Mouse (Mus musculus) urinary bladder, postnatal 36 days (tissue): Measurements from ENCODE around the gene Nt5c3b.

Experiments used
- DNase-seq, 2 experiments: peaks; one replicate each; pipeline ENCODE4 v3.0.0; 2022; ENCODE audit warnings: low spot score in 2 of 2, mixed read lengths in 1 of 2

Nt5c3b gene

DNA sequence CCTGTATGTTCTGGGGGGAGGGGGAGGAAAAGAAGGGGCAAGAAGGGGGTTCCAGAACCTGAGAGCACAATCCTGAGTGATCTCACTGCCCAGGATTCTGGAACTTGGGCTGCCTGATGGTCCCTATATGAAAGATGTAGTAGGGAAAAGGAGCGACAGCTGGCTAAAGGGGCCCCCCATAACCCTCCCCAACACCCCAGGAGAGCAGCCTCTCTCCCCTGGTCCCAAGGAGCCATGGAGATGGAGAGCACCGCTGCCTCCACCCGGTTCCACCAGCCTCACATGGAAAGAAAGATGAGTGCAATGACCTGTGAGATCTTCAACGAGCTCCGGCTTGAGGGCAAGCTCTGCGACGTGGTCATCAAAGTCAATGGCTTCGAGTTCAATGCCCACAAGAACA is at the start of gene Nt5c3b, which contains the start of gene Klhl10:
Nt5c3b (minus strand) TSS at position 12 of the 400 bp plus-strand sequence.
Klhl10 (plus strand) TSS at position 121 of the 400 bp plus-strand sequence.
- DNase-seq: no peak

DNA sequence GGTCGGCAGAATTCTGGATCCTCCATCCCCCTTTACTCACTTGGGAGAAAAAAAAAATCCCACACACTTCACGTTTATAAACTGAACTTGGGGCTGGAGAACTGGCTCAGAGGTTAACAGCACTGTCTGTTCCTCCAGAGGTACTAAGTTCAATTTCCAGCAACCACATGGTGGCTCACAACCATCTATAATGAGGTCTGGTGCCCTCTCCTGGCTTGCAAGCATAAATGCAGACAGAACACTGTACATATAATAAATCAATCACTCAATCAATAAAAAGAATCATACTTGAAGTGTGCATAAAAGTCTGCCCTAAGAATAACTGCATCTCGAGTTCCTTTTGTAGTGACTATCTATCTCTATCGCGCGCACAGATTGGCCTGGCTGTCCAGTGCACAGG is 49.3 kb upstream of the Nt5c3b start:
- DNase-seq: no peak

DNA sequence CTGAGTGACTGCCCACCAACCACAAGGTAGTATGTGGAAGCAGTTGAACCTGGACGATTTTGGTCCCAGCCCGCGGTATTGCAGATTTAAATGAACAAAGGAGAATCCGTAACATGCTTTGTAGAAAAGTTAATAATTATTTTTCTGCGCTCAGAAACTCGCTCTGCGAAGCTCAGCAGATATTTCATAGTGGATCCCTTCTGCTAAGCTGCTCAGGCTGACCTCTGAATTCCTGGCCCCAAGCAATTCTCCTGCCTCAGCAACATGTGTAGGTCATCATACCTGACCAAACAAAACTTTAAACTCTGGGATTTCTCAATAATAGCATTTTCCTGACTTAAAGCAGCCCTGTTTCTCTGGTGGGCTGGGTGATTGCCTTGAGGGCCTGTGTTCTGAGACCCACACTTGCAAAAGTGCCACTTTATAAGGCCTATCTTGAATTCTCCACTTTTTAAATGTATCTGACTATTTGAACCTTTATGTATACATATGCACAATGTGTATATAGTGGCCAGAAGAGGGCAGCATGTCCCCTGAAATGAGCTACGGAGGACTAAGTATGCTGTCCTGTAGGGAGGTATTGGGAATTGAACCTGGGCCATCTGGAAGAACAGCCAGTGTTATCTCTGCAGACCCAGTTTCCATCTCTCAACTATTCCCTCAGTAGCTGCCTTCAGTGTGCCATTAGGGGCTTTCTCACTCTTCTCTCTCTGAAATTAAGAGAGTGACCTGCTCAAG is 44.4 kb upstream of the Nt5c3b start:
- no peak for DNase-seq

DNA sequence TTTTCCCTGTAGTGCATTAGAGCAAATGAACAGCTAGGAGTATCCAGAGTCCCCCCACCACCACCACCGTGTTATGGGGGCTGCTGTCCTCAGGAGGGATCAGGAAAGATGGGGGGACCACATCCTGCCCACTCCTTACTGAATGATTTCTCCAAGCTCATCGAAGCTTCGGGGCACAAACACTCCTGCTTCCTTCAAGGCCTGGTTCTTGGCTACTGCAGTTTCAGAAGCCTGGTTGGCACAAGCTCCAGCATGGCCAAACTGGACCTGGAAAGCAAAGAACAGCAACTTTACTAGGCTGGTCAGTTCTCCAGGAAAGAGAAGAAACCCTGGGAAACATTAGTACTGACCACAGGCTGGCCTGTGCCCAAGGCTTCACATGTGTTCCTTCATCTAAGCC is 42.9 kb upstream of the Nt5c3b start:
- DNase-seq: no peak

DNA sequence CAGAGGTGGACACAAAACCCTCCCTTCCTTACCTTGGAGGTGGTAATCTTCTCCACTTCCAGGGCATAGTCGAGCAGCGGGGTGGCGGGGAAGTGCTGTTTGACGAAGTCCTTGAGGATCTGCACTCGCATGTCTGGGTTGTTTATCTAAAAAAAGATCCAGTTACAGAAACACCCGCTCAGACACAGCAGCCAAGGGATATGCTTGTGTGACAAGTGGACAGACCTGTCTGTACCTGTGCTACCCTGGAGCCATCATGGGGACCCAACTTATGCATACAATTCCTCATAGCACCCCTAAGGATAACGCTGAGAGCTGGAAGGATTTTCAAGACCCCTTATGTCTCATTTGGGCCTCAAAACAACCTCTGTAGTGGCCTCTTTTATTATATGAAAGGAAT is 37.5 kb upstream of the Nt5c3b start:
- peak; percentile 12 to 15 for DNase-seq

DNA sequence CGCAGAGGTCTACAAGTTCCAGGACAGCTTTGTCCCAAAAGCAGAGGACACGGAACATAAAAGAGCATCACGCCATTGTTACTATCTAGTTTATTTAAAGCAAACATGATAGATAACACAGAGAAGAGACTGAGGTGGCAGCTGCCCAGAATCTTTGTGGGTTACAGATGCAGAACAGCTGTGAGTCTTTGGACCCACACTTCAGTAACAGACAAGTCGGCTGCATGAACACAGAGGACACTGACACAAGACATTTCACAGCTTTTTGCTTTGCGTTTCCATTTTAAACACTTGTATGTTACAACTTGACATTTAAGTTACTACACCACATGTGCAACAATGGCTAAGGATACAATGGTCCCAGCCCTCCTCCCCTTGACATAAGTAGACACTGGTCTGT is 34.7 kb upstream of the Nt5c3b start:
- DNase-seq: no peak

DNA sequence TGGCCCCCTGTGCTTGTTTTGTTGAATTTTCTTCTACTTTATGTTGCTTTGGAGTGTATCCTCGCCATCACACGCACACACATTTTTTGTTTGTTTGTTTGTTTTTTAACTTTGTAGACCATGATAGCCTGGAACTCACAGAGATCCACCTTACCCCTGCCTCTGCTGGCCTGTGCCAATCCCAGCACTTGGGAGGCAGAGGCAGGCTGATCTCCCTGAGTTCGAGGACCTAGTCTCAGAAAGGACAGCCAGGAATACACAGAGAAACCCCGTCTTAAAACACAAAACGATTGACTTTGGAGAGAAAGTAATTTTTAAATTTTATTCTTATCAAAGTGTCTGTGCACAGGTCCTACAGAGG is 31.3 kb upstream of the Nt5c3b start:
- no peak for DNase-seq

DNA sequence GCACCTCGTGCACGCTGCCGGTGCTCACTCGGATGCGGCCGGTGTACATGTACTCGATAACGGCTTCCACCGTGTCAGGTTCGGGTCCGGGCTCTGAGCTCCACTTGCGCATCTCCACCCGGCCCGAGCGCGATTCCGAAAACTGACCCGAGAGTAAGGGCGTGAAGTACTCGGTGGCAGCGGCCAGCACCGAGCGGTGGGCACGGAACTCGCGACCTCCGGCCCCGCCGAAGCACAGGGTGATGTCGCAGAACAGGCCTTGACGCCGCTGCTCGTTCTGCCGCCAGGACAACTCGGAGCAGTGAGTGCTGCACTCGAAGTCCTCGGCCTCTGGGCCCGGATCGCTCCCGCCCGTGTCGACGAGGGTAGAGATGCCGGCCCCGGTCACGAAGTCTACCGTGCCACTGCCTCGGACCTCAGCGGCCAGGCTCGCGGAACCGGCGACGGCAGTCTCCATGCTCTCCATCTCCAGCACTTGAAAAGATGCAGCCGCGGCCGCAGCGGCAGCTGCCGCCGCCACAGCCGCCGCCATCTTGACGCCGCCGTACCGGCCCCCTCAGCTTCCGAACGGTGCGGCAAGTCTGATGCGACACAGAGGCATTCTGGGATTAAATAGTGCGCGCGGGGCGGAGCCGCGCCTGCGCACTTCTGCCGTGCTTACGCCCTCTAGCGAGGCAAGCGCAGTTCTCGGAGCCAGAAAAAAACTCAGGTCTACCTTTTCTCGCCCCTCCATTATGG is 30.8 kb upstream of the Nt5c3b start, which contains the start of gene Klhl11:
Klhl11 (minus strand) TSS at position 545 of the 738 bp plus-strand sequence.
- peak; percentile 86 to 91 for DNase-seq

DNA sequence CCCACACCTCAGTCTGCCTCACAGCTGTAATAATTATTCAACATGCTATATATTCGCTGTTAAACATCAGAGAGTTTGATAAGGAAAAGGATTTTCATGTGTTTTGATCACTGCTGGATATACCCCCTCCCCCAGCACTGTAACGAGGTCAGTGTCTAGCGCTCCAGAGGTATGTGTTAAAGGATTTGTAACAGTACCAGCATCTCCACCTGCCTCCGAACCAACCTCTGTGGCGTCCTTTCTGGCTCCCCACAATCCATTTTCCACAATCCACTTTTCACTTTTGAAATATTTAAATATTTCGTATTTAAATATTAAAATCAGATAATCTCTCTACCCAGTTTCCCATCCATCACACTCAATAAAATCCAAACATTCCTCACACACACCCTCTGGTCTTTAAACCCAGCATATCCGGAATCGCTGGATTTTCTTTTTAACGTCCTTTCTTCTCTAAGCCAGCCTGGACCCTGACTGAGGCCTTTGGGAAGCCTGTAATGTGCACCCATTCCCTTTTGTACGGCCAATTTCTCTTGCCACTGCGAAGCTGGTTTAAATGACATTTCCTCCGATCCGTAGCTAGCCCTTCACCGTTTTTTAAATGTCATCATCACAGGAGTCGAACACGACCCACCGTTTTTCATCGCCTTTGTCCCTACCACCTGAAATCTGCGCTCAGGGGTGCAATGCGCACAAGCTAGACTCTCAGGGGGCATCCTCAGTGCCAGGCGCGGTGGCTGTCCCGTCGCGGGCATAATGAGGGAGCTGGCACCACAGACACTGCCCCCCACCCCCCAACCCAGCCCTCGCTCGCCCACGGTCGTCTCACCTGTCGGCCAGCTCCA is 30.0 kb upstream of the Nt5c3b start:
- DNase-seq: no peak

DNA sequence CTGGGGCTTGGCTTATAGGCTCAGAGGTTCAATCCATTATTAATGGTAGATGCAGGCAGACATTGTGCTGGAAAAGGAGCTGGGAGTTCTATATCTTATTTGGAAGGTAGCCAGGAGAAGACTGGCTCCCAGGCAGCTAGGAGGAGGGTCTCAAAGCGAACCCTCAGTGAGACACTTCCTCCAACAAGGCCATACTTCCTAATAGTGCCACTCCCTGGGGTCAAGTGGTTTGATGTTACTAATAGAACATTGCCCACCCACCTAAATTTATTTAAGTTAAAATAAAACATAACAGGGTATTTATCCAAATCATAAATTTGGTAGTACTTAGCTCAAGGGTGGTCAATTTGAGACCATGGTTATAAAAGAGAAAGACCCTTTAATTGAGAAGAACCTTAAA is 24.2 kb upstream of the Nt5c3b start:
- no peak for DNase-seq

DNA sequence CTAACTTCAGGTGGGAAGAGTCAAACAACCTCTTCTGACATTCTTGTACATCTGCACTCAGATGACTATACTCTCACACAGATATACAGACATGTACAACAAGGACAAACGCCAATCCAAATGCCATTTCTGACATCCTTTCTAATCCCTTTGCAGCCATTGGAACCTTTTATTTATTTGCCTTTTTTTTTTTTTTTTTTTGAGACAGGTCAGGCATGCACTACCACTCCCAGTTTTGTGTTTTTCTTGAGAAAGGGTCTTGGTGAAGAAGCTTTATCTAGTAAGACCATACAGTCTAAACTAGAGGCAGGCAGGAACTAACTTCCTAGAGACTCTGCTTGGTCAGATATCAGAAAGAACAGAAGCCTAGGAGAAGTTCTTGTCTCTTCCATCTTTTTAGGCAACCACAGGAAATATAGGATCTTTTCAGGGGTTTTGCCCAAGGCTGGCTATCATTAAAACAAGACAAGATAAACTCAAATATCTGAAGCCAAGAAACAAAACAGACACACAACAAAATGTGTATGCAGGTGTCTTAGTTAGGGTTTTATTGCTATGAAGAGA is 23.7 kb upstream of the Nt5c3b start:
- no peak for DNase-seq

DNA sequence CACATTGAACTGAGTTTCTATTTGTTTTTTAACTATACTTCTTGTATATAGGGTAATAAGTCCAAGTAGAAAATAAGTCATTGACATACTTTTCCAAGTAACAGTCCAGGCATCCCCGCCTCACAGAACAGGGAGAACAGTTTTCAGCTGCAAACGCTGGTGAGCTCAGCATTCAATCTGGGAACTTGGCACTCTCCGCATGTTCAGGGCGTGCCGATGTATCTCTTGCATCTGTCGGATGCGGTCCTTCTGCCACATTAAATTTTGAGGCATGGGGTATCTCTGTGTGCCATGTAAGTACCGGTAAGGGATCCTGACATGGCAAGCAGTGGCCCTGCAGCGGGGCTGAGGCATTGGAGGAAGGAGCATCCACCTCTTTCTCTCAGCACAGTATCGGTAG is 21.1 kb upstream of the Nt5c3b start:
- DNase-seq: no peak

DNA sequence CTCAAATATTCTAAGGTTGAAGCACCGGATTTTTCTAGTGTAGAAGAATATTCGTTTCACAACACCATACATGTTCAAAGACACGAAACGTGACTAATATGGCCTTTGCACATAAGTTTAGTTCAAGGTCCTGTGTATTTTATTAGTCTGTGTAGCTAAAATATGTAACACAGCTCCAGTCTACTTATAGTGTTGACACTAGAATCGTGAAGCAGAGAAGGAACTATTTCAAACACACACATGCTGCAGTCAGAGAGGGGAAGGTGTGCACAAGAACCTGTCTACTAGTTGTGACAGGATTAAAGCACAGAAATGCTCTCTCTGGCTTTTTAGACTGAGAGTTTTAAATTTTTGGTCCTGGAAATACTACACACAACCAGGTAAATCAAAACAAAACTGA is 16.1 kb upstream of the Nt5c3b start:
- DNase-seq: no peak

DNA sequence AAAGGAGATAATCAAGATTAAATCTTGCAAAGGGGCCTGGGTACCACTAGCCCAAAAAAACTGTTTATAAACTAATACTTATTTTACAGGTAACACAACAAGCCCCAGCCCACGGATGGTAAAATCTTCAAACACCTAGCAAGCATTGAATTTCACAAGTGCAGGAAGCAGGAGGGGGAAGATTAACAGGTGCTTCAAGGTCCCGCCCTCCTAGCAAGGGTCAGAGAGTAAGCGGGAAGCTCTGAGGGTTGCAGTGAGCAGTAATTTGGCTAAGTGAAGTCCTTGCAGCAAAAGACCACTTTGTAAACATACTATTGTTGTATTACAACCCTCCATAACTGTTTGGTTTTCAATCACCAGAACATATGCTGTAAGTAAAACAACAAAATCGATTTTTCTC is 15.6 kb upstream of the Nt5c3b start:
- DNase-seq: no peak

DNA sequence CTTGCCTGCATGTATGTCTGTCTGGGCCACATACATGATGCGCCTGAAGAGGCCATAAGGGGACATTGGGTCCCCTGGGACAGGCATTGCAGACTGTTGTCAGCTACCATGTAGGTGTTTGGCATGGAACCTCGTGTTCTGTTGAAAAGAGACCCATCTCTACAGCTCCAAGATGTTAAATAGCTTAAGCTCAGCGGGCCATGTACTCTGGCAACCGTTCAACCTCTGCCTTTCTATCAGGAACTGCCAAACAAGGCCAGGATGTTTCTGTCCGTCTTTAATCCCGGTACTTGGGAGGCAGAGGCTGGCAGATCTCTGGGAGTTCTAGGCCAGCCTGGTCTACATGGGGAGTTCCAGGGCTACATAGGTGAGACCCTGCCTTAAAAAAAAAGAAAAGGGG is 1.0 kb upstream of the Nt5c3b start:
- no peak for DNase-seq

DNA sequence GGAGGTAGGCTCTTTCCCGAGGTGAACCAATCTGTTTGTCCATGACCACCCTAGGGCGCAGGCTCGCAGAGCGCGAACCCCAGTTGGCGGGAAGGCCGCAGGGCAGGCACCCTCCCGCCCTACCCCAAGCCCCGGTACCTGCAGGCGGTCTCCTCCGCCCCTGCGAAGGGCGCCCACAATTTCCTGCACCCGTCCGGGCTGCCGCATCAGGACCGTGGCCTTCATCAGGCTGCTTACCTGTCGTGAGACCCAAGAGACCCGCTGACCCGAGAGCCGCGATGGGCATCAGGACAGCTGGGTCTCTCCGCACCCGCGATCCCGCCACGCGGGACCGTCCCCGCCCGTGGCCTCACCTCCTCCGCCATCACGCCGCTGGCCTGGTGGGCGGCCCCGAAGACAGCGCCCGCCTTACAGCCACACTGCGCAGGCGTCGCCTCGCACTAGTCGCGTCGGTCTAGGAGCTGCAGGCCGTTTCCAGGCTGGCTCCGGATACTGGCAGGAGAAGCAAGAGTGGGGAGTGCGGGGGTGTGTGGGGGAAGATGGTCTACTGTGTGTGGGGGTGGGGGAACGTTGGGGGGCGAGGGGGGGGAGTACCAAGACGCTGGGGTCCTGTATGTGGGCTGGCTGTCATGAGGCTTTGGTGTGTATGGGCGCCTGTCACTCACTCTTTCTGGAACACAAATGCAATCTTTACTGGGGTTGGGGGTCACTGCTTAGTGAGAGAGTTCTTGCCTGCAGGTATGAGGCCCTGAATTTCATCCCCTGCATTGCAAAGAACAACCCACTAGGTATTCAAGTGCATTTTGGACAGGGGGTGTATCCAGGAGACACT is 701 bp downstream of the Nt5c3b start:
- peak; percentile 76 to 86 for DNase-seq

DNA sequence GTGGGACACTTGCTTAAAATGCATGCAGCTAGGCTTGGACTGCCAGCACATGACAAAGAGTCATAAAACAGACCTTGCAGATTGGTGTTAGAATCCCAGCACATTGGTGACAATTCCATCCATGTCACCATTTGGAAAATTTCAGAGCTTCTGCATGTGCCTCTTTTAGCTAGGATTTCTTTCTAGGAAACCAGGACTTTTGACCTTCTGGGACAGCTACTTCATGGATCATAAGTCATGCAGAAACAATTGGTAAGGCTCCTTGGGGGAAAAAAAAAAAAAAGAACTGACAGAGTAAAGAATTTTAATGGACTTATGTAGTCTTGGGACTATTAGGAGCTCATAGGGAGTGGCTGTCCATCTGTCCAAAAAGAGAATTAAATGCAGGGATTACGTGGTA is 3.7 kb downstream of the Nt5c3b start:
- no peak for DNase-seq

DNA sequence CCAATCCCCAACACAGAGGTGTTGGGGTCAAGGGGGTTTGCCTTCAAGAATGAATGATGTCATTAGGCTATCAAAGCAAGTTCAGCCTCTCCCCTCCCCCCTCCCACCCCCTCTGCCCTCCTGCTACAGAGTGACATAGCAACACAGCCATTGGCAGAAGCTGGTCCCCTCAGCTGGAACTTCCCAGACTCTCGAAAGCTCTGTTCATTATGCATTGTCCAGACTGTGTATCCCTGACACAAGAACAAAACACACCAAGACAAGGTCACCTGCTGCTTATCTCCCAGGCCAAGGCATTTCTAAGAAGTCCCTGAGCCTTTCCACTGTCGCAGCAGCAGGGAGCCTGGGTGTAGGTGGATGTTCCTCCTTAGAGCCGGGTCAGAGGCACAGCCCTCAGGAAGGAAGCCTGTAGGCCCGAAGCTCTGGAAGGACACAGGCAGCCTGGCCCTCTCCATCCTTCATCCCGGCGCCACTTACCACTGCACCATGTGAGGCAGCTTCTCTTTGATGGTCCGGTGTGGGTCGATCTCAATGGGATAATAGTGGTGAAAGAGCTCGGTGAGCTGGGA is 5.8 kb downstream of the Nt5c3b start:
- no peak for DNase-seq

DNA sequence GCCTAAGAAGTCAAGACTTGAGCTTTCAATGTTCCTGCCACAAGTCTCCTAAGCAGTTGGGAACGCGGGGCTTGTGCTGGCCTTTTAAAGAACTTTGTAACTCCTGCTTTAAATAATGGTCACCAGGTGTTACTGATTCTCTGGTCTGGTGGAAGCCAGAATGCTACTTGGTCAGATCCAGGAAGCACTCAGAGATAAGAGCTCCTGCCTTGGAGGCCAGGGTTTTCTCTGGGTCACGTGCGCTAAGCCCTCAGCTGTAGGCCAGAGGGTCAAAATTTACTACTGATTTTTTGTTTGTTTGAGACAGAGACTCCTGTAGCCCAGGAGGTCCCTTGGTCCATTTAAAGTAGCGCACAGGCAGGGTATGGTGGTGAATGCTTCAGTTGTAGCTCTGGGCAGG is 9.6 kb downstream of the Nt5c3b start:
- no peak for DNase-seq

DNA sequence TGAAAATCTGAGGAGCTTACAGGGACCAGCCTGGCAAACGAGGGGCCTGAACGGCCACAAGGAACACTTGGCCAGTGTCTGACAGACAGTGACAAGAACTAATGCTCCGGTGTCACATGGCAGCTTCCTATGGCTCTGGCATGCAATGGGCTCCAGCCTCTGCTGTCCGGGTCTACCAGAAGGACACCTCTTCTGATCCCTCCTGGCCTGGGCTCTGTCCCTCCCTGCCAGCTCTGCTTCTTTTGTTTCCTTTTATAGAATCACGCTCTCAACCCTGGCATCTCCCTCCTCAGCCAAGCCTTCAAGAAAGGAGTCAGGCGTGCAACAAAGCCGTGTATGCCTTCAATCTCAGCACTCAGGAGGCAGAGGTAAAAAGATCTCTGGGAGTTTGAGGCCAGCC is 11.6 kb downstream of the Nt5c3b start:
- no peak for DNase-seq
